Mouse (Mus musculus) cerebellum, postnatal 36 days (tissue): Measurements from ENCODE around the gene Gm49368.
"Not testable (repeated sequence)": the region's sequence is repeated elsewhere in the genome, so short reads cannot be mapped to it uniquely, and the experiment has no call there.

ENCODE experiments used
- DNase-seq, 2 experiments: peaks; one replicate each; pipeline ENCODE4 v3.0.0; 2021 to 2022; ENCODE audit warnings: mixed read lengths in 2 of 2

Gene Gm49368

DNA sequence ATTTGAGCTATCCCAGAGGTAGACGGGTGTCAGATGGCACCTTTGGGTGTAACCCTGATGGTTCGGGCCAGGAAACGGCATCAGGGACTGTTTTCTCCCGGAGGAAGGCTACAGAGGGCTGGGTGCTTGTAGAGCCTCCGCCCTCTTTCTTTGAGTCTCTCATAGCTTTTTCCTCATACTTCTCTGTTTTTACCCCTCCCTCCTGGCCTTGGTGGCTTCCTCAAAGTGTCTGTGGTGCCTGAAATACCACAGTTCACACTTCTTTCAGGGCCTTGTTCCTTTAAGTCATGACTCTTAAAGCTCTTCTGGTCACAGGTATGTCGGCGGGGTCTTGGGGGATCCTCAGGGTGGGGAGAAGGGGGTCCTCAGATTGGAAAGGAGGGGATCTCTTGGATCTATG is at the start of gene Gm49368, which contains the start of gene Itgam:
Gm49368 (plus strand) TSS at position 228 of the 400 bp plus-strand sequence.
Itgam (plus strand) TSS at position 185 of the 400 bp plus-strand sequence.
- no peak for DNase-seq

DNA sequence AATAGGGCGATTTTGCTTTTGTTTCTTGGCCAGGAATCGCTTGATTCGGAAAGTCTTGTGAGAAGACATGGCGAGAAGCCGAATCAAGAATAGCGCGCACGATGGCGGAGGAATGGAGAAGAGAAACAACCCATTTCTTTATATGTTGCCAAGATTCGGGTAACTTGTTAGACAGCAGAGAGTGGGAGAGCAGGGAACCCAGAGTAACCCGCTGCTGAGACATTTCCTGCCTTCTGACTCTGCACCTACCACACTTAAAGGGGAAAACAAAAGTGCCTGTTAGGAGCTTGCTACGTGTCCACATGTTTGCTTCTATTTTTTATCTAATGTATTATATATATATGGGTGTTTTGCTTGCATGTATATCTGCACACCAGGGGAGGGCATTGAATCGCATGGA is 49.4 kb upstream of the Gm49368 start:
- DNase-seq: no peak

DNA sequence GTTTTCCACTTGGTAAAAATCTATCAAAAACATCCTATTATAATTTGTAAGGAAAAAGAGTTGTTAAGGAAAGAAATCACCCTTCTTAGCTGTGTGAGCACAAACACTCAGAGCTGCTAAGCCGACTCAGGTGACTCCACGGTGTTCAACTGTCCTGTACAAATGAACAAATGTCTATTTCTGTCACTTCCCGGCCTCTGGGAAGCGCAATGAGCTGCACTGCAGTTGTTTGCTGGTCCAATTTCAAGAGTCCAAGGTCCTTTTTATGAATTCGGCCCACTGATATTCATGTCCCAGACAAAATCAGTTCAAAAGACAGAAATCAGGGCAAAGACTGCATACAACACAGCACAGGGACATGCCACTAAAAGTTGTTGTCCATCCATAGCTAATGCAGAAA is 46.3 kb upstream of the Gm49368 start:
- not testable (repeated sequence) for DNase-seq

DNA sequence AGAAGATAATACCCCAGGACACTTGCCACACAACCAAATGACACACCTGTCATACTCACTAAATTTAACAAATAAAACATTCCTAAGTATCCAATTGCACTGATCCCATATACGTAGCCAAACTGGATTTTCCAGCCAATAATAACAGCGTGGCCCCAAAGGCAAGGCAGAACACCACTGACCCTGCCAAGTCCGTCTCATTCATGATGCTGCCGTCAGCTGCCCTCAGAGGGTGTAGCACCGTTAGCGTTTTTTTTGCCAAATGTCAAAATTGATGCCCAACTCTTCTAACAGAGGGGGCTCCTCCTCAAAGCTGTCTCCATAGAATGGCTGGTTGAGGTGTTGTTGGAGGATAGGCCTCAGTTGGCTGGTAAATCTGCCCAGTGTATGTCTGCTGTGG is 45.8 kb upstream of the Gm49368 start:
- DNase-seq: no peak

DNA sequence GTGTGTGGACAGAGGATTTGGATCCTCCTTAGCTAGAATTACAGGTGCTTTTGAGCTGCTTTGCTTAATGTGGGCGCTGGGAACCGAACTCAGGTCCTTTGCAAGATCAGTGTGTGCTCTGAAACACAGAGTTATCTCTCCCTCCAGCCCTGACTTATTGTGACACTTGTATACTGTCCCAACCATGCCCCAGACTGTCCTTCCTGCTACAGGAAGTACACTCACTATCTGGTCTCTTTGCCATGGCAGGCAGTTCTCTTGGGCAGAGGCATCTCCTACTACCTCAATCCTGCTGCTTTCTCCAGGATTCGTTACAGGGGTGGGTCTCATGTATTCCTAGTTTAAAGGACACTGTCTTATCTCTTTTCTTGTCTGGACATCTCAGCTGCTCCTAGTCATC is 44.2 kb upstream of the Gm49368 start:
- no peak for DNase-seq

DNA sequence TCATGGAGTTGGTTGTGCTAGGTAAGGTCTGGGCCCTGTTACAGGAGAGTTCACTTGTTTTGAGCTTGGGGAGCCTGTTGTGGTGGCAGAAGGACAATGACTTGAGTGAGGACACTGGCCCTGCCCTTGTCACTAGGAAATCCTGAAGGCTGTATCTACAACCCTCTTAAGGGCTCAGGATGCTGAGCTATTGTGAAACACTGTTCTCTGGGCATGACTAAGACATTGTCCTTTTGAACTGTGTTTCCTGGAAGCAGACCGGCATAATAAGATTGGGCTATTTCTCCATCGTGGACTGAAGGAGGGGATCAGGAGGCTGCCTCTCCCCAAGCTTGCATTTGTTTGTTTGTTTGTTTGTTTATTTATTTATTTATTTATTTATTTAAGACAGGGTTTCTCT is 43.3 kb upstream of the Gm49368 start:
- DNase-seq: no peak

DNA sequence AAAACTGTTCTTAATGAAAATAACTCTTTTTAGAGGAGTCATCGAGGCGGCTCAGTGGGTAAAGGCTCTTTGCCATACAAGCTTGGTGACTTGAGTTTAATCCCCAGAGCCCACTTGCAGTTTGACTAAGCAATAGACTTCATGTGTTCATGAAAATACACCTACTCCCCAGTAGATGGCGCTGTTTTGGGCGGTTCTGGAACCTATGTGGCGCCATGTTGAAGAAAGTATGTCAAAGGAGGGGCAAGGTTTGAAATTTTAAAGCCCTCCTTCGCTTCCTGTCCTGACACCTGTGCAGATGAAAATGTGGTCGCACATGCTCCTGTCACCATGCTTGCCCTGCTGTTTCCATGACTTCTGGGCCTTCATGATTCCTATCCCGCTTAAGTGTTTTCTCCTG is 39.5 kb upstream of the Gm49368 start:
- DNase-seq: no peak

DNA sequence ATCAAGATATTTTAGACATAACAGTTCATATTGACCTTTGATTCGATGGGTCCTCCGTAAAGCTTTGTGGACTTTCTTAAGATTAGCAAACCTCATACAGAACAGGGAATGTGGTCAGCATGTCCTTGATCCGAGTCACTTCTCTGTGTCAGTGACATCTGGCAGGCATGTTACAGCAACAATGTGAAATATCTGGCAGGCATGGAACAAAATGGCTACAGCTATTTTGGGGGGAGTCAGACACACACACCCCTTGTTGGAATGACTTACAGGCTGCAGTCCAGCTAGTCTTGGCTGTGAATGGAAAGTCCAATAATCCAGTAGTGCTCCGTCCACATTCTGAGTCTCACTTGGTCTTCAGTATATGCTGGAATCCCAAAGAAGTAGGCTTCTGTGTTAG is 38.9 kb upstream of the Gm49368 start:
- no peak for DNase-seq

DNA sequence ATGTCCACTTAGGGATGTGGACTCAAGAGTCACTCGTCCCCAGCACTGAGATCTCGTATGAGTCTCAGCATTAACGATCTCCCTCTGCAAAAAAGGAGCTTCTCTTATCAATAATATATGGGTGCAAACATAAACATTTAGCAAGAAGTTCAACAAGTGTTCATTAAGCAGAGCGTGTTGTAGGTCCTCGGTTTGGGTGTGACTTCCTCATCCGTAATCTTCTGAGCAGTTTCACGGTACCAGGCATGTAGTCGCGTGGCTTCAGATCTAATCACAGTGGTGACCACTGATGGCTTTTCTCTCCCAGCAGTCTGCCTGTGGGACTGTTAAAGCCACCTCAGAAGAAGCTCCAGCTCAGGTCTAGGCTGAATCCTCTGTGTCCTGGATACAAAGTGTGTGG is 38.1 kb upstream of the Gm49368 start:
- no peak for DNase-seq

DNA sequence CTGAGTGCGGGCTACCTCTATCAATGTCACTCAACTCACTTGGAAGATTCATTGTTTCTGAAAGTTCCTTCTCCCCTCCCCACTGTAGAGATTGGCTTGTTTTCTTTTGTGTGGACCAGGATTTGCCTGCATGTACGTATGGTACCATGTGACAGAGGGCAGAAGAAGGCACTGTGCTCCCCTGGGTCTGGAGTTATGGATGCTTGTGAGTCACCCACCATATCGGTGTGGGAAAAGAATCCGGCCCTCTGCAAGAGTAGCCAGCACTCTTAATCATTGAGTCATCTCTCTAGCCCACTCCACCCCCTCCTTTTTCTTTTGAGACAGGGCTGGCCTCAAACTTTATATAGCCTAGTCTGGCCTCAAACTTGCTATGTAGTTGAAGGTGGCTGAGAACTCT is 37.6 kb upstream of the Gm49368 start:
- no peak for DNase-seq

DNA sequence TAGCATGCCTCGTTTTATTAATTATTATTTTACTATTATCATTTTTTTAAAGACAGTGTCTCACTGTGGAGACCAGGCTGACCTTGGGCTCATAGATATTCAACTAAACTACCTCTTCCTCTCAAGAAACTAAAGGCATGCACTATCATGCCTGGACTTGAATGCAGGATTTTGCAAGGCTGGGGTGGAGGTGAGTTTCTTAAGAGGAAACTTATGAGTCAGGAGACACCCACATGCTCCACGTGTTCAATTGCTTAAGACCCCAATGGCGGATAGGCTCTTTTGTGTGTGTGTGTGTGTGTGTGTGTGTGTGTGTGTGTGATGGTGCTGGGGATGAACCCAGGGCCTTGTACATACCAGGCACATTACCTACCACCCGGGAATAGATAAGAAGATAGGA is 37.1 kb upstream of the Gm49368 start:
- no peak for DNase-seq

DNA sequence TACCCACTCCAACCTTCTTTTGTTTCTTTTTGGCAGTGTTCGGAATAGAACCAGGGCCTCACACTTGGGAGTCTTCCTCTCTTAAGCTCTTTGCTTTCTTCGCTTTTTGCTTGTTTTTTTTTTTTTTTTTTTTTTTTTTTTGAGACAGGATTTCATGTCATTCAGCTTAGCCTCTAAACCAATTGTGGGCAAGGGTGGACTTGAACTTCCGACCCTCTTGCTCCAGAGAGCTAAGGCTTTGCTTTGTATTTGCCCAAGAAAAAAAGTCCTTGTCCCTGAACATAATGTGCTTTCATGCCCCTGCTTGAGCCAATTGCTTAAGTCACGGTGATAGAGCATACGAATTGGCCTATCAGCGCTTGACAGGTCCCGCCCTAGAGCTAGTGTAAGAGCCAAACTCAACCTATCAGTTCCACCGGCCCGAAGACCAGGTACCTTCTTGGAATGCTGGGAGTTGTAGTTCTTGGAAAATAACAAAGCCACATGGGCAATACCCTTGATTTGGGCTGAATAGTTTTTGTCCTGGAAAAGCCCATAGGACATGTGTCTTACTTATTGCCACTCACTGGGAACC is 31.0 kb upstream of the Gm49368 start:
- no peak for DNase-seq

DNA sequence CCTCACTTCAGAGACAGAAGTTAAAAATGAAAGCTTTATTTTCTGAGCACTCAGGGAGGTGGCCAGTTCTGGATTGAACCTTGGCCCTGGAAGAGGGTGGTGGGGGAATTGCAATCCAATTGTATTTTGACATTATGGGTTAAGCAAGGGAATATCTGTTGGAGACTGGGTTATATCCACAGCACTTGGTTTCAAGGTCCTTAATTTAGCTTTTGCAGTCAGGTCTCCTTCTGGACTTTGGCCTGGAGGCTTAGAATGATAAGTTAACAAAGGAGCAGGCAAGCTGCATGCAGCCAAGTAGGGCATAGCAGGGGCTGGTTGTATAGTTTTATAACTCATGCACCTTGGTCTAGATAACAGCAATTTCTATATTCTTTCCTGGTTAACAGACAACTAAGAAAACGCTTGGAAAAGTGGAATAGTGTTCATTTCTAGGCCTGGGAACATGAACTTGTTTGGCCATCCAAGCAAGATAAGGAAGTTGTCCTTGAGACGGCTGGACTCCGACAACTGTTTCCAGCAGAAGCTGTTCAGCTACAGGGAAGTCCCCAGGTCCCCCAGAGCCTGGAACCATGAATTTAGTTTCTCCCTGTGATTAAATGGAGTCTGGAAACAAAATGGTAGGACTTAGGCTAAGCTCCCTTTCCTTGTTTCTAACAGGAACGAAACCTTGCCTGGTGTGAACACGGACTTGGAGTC is 30.0 kb upstream of the Gm49368 start:
- DNase-seq: no peak

DNA sequence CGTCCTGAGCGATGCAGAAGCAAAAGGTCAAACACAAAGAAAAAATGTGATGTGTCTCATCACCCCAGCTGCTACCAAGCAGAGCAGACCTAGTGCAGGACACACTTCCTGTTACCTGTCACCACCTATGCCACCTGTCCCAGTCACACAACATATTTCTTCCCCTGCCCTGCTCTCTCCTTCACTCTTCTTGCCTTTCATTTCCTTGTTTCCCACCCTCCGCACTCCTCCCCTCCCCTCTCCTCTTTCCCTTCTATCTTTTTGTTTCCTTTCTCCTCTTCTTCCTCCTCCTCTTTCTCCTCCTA is 29.5 kb upstream of the Gm49368 start:
- DNase-seq: no peak

DNA sequence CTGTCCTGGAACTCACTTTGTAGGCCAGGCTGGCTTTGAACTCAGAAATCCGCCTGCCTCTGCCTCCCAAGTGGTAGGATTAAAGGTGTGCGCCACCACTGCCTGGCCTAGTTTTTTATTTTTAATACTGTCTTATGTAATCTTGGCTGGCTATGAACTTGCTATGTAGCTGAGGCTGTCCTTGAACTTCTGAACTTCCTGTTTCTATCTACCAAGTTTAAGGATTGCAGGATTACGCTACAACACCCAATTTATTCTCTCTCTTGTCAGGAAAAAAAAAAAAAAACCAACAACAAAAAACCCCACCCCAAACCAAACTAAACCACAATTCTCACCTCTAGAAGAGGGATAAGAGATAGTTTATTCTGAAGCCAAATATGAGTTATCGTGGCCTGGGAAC is 28.9 kb upstream of the Gm49368 start:
- DNase-seq: no peak

DNA sequence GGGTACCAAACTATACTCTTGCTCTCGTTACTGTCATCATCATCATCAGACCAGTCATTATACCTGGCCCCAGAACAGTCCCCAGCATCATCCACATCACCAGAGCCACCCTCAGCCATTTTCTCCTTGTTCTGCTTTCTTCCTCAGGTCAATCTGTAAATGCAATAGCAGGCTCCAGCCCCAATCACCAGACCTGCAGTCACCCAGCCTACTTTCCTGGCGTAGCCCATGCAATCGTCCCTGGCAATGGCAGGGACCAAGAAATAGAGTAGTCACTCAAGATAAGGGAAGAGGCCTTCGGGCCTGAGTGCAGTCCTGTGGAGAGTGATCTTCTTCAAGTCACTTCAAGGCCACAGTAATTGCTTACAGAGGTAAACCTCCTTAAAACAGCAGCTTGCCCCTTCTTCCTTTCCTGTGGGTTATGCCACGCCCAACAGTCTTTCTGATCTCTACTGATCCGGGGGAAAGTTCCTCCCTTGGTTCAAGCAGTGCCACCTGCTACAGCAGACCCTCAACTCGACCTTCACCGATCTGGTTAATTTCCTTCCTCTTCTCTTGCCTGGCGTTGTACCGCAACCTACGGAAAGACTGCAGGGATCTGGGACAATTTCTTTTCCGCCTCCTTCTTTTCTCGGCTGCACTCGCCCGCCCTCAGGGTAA is 20.2 kb upstream of the Gm49368 start:
- DNase-seq: not testable (repeated sequence)

DNA sequence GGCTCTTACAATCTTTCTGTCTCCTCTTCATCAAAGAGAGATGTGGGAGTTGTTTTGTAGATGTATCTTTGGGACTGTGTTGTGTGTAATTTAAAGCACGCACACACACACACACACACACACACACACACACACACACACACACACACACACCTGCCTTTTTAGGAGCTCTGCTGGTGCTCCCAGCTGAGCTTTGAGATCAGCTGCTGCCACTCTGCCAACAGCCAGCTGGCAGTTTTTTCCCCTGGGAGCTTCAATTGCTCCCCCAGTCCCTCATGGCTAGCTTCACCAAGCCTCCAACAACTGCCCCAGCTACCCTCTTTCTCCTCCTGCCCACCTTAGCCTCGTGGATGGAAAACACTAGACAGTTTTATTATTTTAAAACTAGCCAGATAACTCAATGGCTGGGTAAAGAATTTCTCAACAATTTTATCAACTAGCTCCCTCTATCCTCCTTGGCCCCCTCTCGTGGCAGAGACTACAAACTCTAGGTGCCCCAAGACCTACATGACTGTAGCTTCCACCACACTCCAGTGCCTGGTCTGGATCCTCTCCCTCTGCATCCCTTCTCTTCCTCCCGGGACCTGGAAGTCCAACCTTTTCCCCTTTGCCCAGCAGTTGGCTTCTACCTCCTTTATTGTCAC is 18.2 kb upstream of the Gm49368 start:
- no peak for DNase-seq

DNA sequence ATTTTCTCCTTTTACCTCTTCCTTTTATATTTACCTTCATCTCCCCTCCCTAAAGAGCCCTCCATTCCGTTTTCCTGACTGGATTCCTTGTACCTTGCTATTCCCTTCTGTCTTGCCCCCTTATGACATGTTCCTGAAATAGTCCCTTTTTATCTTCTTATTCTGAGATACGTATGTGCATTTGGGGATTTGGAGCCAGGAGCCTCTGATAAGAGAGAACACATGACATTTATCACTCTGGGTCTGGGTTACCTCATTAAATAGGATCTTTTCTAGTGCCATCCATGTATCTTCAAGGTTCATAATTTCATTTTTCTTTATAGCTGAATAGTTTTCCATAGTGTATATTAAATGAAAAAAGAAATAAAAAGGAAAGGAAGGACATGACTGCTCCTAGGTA is 16.8 kb upstream of the Gm49368 start:
- DNase-seq: no peak

DNA sequence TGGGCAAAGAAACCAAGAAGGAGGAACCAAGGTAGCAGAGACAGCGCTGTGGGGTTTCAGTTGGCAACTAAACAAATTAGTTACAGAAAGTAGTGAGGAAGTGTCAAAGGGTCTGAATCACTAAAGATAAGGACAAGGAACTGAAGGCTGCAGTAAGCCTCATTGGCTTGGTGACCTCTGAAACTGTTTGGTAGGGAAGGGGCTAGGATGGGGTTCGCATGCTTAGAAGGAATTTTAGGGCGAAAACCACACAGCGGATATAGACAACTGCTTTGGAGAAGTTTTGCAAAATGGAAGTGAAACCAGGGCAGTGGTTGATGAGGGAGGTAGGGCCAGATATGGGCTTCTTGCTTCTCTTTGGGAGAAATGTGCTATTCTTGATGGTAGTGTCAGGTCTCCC is 13.7 kb upstream of the Gm49368 start:
- DNase-seq: no peak

DNA sequence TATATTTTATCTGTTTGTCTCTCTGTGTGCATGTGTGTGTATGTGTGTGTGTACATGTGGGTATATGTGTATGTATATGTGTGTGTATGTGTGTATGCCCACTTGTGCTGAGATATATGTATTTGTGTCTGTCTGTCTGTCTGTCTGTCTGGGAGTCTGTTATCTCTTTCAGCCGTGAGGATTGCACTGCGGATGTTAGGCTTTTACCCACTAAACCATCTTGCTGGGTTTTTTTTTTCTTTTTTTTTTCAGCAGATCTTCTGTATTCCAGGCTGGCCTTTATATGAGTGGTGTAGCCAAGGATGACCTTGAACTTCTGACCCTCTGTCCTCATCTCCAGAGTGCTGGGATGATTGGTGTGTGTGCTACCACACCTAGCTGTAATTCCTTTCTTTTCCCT is 13.2 kb upstream of the Gm49368 start:
- DNase-seq: no peak

DNA sequence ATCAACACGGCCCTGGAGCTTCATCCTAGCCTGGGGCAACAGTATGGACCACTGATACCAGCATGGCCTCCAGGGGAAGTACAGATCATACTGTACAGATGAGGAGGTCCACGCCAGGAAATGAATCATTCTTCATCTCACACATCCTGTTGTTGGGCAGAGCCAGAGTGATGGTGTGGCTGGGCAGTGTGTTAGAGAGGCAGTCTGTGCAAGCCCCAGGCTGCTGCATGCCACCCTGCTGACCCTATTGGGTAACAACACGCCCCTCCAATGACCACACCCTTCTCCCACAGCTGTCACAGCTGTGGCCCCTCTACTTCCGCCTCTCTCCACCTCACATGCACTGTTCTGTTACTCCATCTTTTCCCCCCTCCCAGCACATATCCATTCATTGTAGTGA is 11.7 kb upstream of the Gm49368 start:
- no peak for DNase-seq

DNA sequence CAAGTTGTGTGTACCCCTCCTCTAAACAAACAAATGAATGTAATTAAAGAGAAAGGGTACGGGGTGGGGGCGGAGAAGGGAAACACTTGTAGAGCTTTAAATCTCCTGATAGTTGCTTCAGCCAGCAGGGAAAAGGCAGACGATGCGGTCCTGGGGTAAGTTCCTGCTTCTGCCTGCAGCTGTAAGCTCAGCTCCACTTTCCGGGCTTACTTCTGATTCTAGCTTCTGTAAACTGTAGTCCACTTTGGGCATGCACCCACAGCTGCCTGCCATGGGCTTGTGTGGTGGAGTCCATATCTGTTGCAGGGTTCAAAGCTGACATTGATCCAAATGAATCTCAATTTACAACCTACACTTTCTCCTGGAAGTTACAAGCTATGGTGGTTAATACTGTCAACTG is 9.4 kb upstream of the Gm49368 start:
- no peak for DNase-seq

DNA sequence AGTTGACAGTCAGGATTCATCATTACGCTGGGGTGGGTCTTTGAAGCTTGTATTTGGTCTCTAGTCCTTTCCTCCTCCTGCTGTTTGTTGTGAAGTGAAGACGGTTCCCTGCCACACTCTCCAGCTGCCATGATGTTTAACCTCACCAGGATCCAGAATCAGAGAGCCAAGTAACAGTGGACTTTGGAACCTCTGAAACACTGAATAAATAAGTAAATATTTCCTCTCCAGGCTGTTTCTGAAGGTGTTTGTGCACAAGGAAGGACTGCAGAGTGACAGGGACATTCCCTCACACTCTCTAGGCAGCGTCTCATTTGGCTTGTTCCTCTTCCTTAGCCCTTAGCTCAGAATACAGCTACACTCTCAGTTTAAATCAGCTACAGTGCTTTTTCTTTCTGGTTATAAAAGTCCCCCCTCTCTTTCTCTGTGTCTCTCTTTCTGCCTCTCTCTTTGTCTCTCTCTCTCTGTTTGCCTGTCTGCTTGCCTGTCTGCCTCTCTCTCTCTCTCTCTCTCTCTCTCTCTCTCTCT is 5.5 kb upstream of the Gm49368 start:
- no peak for DNase-seq

DNA sequence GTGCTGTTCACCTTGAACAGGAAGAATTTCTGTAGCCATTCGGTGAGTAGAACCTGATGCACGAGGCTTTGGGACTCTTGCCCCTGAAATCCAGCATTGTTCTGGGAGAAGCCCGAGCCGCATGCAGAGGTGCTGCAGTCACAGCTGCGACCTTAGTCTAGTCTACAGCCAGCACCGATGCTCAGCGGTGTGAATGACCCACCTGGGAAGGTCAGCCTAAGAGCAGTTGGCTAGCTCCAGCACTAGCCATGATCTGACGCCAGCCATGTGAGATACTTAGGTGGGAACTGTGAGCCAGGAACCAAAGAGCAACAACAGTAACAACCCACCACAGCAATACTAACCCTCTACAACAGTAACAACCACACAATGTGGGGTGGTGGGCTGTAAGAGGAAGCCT is 4.6 kb upstream of the Gm49368 start:
- DNase-seq: no peak
